Mouse (Mus musculus) liver, embryonic 14.5 days (tissue): ENCODE measurements at regions not wholly inside any gene's neighbourhood (a gene's known extent, or its start where the extent isn't known, plus 50 kb on each side); places are given as distances from the start of the nearest gene placed in this dataset.

Source experiments
- ATAC-seq: fragments of 200-750 bp; cut with Nextera tagmentation; 2 replicates; pipeline ENCODE4 v1.8.0; 2017; ENCODE audit warnings: moderate number of reproducible peaks, mild to moderate bottlenecking, moderate library complexity; ENCODE audit not compliant: insufficient read depth
- DNase-seq, 3 experiments: peaks; one replicate each; pipeline ENCODE4 v3.0.0-alpha.2; 2012 to 2013; ENCODE audit warnings: low read depth in 3 of 3, low spot score in 3 of 3
- H3K27ac ChIP-seq: fragments of 300-500 bp; sonication (generic); 2 replicates; pipeline ENCODE4 v1.5.1; 2014; ENCODE audit warnings: moderate library complexity, mild to moderate bottlenecking, control low read depth, inconsistent platforms
- H3K27me3 ChIP-seq: fragments of 300-500 bp; sonication (generic); 2 replicates; pipeline ENCODE4 v1.6.1; 2014; ENCODE audit warnings: mild to moderate bottlenecking, low read length, moderate library complexity; ENCODE audit not compliant: control insufficient read depth, insufficient read depth
- H3K36me3 ChIP-seq: fragments of 300-500 bp; sonication (generic); replicated peaks from 2 replicates; pipeline ENCODE4 v1.6.1; 2014; ENCODE audit warnings: low read depth; ENCODE audit not compliant: control insufficient read depth, insufficient read depth
- H3K4me1 ChIP-seq, 2 experiments: fragments of 200-500 bp in 1 of 2; fragments of 300-500 bp in 1 of 2; sonication (generic) in 1 of 2; replicated peaks; 2 replicates each; pipeline ENCODE4 v1.6.1; 2012 to 2014; ENCODE audit warnings: antibody characterized with exemption in 1 of 2, inconsistent platforms in 1 of 2, low read length in 1 of 2; ENCODE audit not compliant: control insufficient read depth in 2 of 2, insufficient read depth in 2 of 2
- H3K4me2 ChIP-seq: fragments of 300-500 bp; sonication (generic); 2 replicates; pipeline ENCODE4 v1.6.1; 2014; ENCODE audit warnings: low read depth, mild to moderate bottlenecking, control low read depth, moderate library complexity
- H3K4me3 ChIP-seq, 2 experiments: fragments of 200-500 bp in 1 of 2; fragments of 300-500 bp in 1 of 2; sonication (generic) in 1 of 2; 2 replicates each; pipeline ENCODE4 v1.5.1; 2012 to 2014; ENCODE audit warnings: low read depth in 2 of 2, low read length in 2 of 2, mild to moderate bottlenecking in 2 of 2, control low read depth in 1 of 2, inconsistent platforms in 1 of 2, moderate library complexity in 1 of 2; ENCODE audit not compliant: insufficient read depth in 1 of 2
- H3K9ac ChIP-seq: fragments of 300-500 bp; sonication (generic); replicated peaks from 2 replicates; pipeline ENCODE4 v1.6.1; 2014; ENCODE audit warnings: mild to moderate bottlenecking, control low read depth, moderate library complexity
- H3K9me3 ChIP-seq: fragments of 300-500 bp; sonication (generic); 2 replicates; pipeline ENCODE4 v1.6.1; 2016; ENCODE audit warnings: low read length, mixed read lengths; ENCODE audit not compliant: control insufficient read depth
- CTCF ChIP-seq: IDR thresholded peaks from 2 replicates; pipeline ENCODE4 v1.5.1; 2016; ENCODE audit warnings: antibody characterized with exemption, low read depth, control low read depth
- EP300 ChIP-seq: IDR thresholded peaks from 2 replicates; pipeline ENCODE4 v1.6.1; 2016; ENCODE audit warnings: antibody characterized with exemption, low read depth
- WGBS: fragments of 180-500 bp; shearing (Covaris S2); extraction: QIAGEN DNeasy Blood & Tissue Kit; methylation state at CpG from one replicate; pipeline ENCODE4 v1.1.7; 2014; ENCODE audit not compliant: insufficient replicate concordance; 5-methylcytosine and 5-hydroxymethylcytosine counted together

- DNase-seq: no peak
- no peak overlapping the region for H3K27ac ChIP-seq
- TF ChIP-seq EP300 (no peak), CTCF (no peak)
- no peaks in the 10 kb centered on the region for H3K4me1 ChIP-seq
- ATAC-seq: no peak
- no peak overlapping the region for H3K4me3 ChIP-seq
- no peaks in the 10 kb centered on the region for H3K36me3 ChIP-seq
- H3K27me3 ChIP-seq: no peaks in the 10 kb centered on the region
- no peaks in the 10 kb centered on the region for H3K9me3 ChIP-seq
- H3K4me2 ChIP-seq: no peak overlapping the region
- H3K9ac ChIP-seq: no peak overlapping the region
These were observed 53.5 kb upstream of the Atp1a1 start for GRCm38 (mm10) chr3:101657979-101658378.

GRCm38 (mm10) chr3:101654720-101655119 lies 50.2 kb upstream of the Atp1a1 start:
- ATAC-seq: no peak
- Histone ChIP-seq H3K9me3 (no peaks in the 10 kb centered on the region), H3K27me3 (no peaks in the 10 kb centered on the region), H3K4me1 (no peaks in the 10 kb centered on the region; a peak in 1 of 4 replicates), H3K4me2 (no peak overlapping the region), H3K27ac (no peak overlapping the region), H3K9ac (no peak overlapping the region), H3K4me3 (no peak overlapping the region), H3K36me3 (no peaks in the 10 kb centered on the region)
- no peak for DNase-seq
- TF ChIP-seq EP300 (no peak), CTCF (no peak)
- WGBS: 80% methylated on average over 4 of the region's 4 CpGs
